Mouse (Mus musculus) embryonic fibroblast, embryonic 13.5 days (primary cell): ENCODE measurements at regions not wholly inside any gene's neighbourhood (a gene's known extent, or its start where the extent isn't known, plus 50 kb on each side); places are given as distances from the start of the nearest gene placed in this dataset.
A peak's percentile ranks its signal among the peaks of the same experiment; 100 is the strongest.

Experiments
- H3K27ac ChIP-seq: 2 replicates; pipeline ENCODE4 v1.5.1; 2012; ENCODE audit warnings: low read length, control low read depth, inconsistent platforms; ENCODE audit not compliant: insufficient read depth
- H3K4me1 ChIP-seq: 2 replicates; pipeline ENCODE4 v1.6.1; 2011; ENCODE audit warnings: low read length; ENCODE audit not compliant: control insufficient read depth, insufficient read depth
- H3K4me3 ChIP-seq: 2 replicates; pipeline ENCODE4 v1.5.1; 2011; ENCODE audit warnings: mild to moderate bottlenecking, control low read depth, low read length; ENCODE audit not compliant: insufficient read depth
- CTCF ChIP-seq: IDR thresholded peaks from 2 replicates; pipeline ENCODE4 v1.5.1; 2011; ENCODE audit warnings: mild to moderate bottlenecking, control low read depth, low read length, moderate library complexity, borderline replicate concordance; ENCODE audit not compliant: insufficient read depth
- POLR2A ChIP-seq: IDR thresholded peaks from 2 replicates; pipeline ENCODE4 v1.6.1; 2011; ENCODE audit warnings: low read depth, mild to moderate bottlenecking, control low read depth, low read length, moderate library complexity

GRCm38 (mm10) chr12:94150143-94150542 is 1541.9 kb upstream of the Flrt2 start:
- Histone ChIP-seq H3K27ac (no peak overlapping the region), H3K4me3 (no peak overlapping the region)
- TF ChIP-seq POLR2A (no peak), CTCF (no peak)

DNA sequence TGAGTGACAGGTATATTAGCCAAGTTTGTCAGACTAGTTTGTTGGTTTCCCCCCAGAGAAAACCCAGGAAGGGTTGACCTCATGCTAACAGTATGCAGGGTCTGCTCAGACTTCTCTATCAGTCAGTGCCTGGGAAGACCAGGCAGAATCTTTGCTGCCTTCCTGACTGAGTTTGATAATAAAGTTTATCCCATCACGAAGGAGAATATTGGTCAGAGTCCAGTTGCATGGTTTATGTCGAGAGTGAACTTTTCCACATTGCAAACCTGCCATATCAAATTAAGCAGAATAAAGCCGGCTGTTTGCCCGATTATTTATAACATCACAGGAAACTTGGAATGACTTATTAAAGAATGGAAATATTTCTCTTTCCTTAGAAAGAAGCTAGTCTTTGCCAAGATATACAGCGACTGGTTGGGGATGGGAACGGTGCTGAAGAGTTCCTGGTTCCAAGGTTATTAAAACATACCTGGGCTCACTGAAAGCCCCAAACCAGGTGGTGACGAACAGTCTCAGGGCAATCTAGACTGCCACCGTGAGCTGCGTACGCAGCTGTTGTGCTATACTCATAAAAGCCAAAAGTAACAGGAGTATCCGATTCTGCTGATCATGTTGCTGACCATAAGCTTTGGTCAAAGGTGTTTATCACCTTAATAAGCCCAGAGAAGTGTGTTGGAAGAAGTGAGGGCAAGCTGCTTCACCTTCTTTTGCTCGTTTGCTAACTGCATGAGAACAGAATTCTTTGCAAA is 1536.7 kb upstream of the Flrt2 start:
- no peak overlapping the region for H3K27ac ChIP-seq
- H3K4me3 ChIP-seq = no peak overlapping the region
- H3K4me1 ChIP-seq = no peaks in the 10 kb centered on the region
- TF ChIP-seq CTCF = no peak
- no peak for TF ChIP-seq POLR2A

More at GRCm38 (mm10) chr12:94150143-94150542, 1541.9 kb upstream of the Flrt2 start:
- H3K4me1 ChIP-seq = no peaks in the 10 kb centered on the region; the same call in 1 of the 2 replicates

- TF ChIP-seq CTCF (no peak), POLR2A (no peak)
- H3K4me1 ChIP-seq = no peaks in the 10 kb centered on the region
- H3K4me3 ChIP-seq = no peak overlapping the region
- H3K27ac ChIP-seq = no peak overlapping the region
Observed at GRCm38 (mm10) chr12:94182358-94182757, 1509.7 kb upstream of the Flrt2 start.

DNA sequence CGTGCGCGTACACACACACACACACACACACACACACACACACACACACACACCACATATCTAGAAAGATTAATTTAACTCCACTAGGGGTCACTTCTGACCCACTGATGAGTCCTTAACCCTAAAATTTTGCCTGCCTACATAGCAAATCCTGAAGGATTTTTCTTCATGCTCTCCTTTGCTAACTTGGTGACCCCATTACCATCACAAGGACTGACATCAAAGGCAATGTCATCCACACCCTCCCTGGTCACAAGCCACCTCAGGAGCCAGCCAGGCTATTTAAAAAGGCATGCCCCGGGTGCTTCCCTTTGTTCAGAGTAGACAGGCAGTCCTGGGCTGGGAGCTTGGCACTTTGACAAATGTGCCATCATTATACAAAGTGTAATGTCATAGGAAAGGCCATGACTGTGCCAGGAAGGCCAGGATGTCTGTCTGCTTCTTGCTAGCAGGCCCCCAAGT is 1501.4 kb upstream of the Flrt2 start:
- no peak overlapping the region for H3K4me3 ChIP-seq
- no peaks in the 10 kb centered on the region for H3K4me1 ChIP-seq
- no peak overlapping the region for H3K27ac ChIP-seq
- TF ChIP-seq CTCF = no peak
- TF ChIP-seq POLR2A = no peak

DNA sequence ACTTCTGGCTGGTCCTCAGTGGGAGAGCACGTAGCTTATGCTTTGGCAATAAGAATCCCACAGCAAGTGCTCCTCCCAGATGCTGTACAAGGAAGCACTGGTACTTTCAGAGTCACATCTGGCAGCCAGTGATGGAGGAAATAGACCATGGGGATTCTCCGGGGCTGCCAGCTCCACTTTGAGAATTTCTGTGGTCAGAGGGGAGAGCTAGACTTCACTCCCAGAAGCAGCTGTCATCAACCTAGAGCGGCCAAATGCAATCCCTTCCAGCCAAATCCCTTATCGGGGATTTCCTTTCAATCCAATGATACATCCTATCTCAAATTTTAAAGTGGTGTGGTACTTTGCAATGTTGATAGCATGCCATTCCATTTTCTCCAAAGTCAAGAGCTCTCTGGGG is 1474.1 kb upstream of the Flrt2 start:
- TF ChIP-seq CTCF = no peak
- no peak for TF ChIP-seq POLR2A

DNA sequence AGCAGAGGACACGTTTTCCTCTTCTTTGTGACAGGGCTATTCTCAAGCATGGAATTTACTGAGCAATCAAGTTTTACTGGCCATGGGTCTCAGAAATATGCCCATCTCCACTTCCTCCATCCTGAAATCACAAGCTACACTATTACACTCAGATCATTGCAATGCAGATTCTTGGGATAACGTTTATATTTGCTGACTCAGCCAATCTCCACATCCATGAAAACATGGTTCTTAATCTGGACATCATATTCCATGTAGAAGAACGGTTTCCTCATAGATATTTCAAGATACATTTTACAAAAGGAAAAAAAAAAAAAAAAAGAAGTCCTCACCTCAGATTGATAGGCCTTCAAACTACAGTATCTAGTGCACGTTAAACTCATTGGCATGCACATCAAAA is 1462.1 kb upstream of the Flrt2 start:
- Histone ChIP-seq H3K27ac (no peak overlapping the region), H3K4me3 (no peak overlapping the region), H3K4me1 (no peaks in the 10 kb centered on the region)
- no peak for TF ChIP-seq POLR2A
- TF ChIP-seq CTCF = no peak

More for the DNA sequence above, 1474.1 kb upstream of the Flrt2 start:
- no peak overlapping the region for H3K4me3 ChIP-seq
- no peak overlapping the region for H3K27ac ChIP-seq
- no peaks in the 10 kb centered on the region for H3K4me1 ChIP-seq

DNA sequence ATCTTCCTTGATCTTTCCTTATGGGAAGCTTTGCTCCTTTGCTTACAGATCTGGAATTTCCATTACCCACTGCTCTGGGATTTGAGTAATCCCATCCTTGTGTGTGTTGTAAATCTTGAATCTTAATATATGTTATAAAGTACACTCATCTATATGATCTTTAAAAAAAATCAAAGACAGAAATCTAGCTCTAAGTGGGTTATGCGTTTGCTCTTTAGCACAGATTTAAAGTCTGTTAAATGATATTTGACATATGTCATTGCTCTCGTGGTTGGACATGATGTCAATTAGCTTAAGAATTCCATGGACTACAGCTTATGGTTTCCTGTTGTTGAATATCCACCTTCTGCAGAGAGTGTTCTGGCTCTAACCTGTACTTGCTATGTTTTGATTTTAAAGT is 1446.7 kb upstream of the Flrt2 start:
- no peak overlapping the region for H3K27ac ChIP-seq
- H3K4me1 ChIP-seq = no peaks in the 10 kb centered on the region
- no peak for TF ChIP-seq POLR2A
- TF ChIP-seq CTCF = no peak
- no peak overlapping the region for H3K4me3 ChIP-seq

GRCm38 (mm10) chr12:94247362-94247761 is 1444.7 kb upstream of the Flrt2 start:
- H3K27ac ChIP-seq = no peak overlapping the region
- no peak overlapping the region for H3K4me3 ChIP-seq
- H3K4me1 ChIP-seq = no peaks in the 10 kb centered on the region
- TF ChIP-seq CTCF (no peak), POLR2A (no peak)

DNA sequence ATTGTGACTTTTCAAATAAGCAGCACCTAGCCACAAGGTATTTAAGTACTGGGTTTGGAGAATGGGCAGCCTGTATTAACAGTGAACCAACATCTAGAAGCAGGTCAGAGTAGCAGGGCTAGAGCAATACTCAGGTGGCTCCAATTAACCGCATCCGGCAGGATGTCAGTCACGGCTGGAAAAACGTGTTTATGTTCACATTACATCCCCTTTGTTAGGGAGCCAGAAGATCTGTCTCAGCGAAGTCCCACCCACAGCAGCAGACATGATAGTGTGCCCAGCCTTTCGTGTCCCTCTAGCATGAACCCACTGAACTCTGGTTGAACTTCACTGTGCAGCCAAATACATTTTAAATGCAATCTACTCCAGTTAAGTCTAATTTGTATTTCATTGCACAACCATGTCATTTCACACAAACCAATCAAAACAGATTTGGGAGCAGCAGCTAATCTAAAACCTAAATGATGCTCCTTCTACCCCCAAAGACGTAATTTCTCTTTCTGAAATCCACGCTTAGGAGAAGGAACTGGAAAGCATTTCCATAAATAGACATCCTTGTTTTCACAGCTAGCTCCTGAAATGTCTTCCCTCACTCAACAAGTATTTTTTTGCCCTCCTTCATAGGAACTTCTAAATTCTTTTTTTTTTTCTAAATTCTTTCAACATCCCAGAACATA is 1438.9 kb upstream of the Flrt2 start:
- no peak for TF ChIP-seq CTCF
- TF ChIP-seq POLR2A = no peak
- H3K27ac ChIP-seq = 0 out of 2 replicates have a peak overlapping the region, but pooled peaks have one; percentile 3
- peaks cover 3% of the 10 kb centered on the region; the same call in 1 of the 2 replicates for H3K4me1 ChIP-seq
- no peak overlapping the region for H3K4me3 ChIP-seq

DNA sequence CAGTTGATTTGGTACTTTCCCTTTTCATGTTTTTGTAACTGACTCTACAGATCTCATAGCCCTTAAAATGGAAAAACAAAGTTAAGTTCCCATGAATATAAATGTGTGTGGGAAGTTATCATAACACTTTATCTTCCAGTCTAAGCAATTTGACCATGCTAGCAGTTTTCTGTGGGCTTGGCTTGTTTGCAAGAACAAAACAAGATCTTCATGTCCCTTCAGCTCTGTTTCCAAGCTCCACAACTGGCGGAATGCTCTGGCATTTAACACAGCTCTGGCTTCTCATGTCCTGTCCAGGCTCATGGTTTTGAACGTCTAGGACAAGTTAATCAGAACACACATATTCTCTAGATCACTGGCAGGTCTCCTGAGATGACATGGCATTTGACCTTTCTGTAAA is 1411.1 kb upstream of the Flrt2 start:
- TF ChIP-seq POLR2A (no peak), CTCF (no peak)
- H3K4me1 ChIP-seq = no peaks in the 10 kb centered on the region
- H3K27ac ChIP-seq = peak overlapping the region; percentile 53
- H3K4me3 ChIP-seq = no peak overlapping the region
